Mouse (Mus musculus) embryo, embryonic 11 days (tissue): ENCODE results near the gene Tmem119.

Experiments
- DNase-seq: peaks from one replicate; pipeline ENCODE4 v3.0.0-alpha.2; 2015

Gene Tmem119

GRCm38 (mm10) chr5:113755347-113756030, 44.8 kb downstream of the Tmem119 start:
- no peak for DNase-seq

GRCm38 (mm10) chr5:113751521-113752157, 48.7 kb downstream of the Tmem119 start:
- DNase-seq = no peak

GRCm38 (mm10) chr5:113748556-113749331, 51.6 kb downstream of the Tmem119 start:
- DNase-seq = no peak

GRCm38 (mm10) chr5:113747629-113748028, 52.7 kb downstream of the Tmem119 start:
- DNase-seq = no peak
